Mouse (Mus musculus): Measurements from ENCODE around the gene Amy1.
A peak's percentile ranks its signal among the peaks of the same experiment; 100 is the strongest.
"Not testable (repeated sequence)": the region's sequence is repeated elsewhere in the genome, so short reads cannot be mapped to it uniquely, and the experiment has no call there.

Gene Amy1

GRCm38 (mm10) chr3:113606599-113606998, at the start of gene Amy1:
TSS of gene Amy1 (minus strand) at chr3:113606699.
- no peak for DNase-seq (ENCODE audit: low spot score)

- DNase-seq (ENCODE audit: low spot score) = no peak
Measured at GRCm38 (mm10) chr3:113654335-113654734, 47.8 kb upstream of the Amy1 start.

GRCm38 (mm10) chr3:113651386-113651785, 44.9 kb upstream of the Amy1 start:
- DNase-seq (ENCODE audit: low spot score) = peak; percentile 49

- no peak for DNase-seq (ENCODE audit: low spot score)
Measured at GRCm38 (mm10) chr3:113639545-113639944, 33.0 kb upstream of the Amy1 start.

- no peak for DNase-seq (ENCODE audit: low spot score)
Measured at GRCm38 (mm10) chr3:113634220-113634619, 27.7 kb upstream of the Amy1 start.

- DNase-seq (ENCODE audit: low spot score) = no peak
Measured at GRCm38 (mm10) chr3:113631611-113632010, 25.1 kb upstream of the Amy1 start.

- DNase-seq (ENCODE audit: low spot score) = peak; percentile 61
Measured at GRCm38 (mm10) chr3:113630564-113630963, 24.1 kb upstream of the Amy1 start.

- DNase-seq (ENCODE audit: low spot score) = peak; percentile 99
Measured at GRCm38 (mm10) chr3:113629606-113630359, 23.3 kb upstream of the Amy1 start, which contains the start of gene Rnpc3. TSS of gene Rnpc3 (minus strand) at chr3:113630149.

- peak; percentile 18 for DNase-seq (ENCODE audit: low spot score)
Measured at GRCm38 (mm10) chr3:113590844-113591243, 15.7 kb downstream of the Amy1 start.

- DNase-seq (ENCODE audit: low spot score) = no peak
Measured at GRCm38 (mm10) chr3:113574578-113574977, 31.9 kb downstream of the Amy1 start.

- DNase-seq (ENCODE audit: low spot score) = no peak
Measured at GRCm38 (mm10) chr3:113574138-113574537, 32.4 kb downstream of the Amy1 start.

- DNase-seq (ENCODE audit: low spot score) = no peak
Measured at GRCm38 (mm10) chr3:113572158-113572557, 34.3 kb downstream of the Amy1 start.

- no peak for DNase-seq (ENCODE audit: low spot score)
Measured at GRCm38 (mm10) chr3:113539692-113540091, 66.8 kb downstream of the Amy1 start.

GRCm38 (mm10) chr3:113532328-113532727, 74.2 kb downstream of the Amy1 start, which contains the start of gene Amy2a1:
TSS of gene Amy2a1 (minus strand) at chr3:113532428.
- not testable (repeated sequence) for DNase-seq (ENCODE audit: low spot score)

Data from embryo, embryonic 10.5 days (tissue).